Mouse (Mus musculus) small intestine, adult 2 months (tissue): ENCODE data around the gene Car11.
A peak's percentile ranks its signal among the peaks of the same experiment; 100 is the strongest.

Source experiments
- CTCF ChIP-seq: fragments of 200-500 bp; IDR thresholded peaks from 2 replicates; pipeline ENCODE4 v1.5.1; 2012; ENCODE audit warnings: low read depth, mild to moderate bottlenecking, control low read depth, inconsistent platforms, low read length, moderate library complexity, mixed read lengths; ENCODE audit not compliant: insufficient replicate concordance, insufficient read length; ENCODE audit errors: extremely low read depth
- POLR2A ChIP-seq: fragments of 200-500 bp; IDR thresholded peaks from 2 replicates; pipeline ENCODE4 v1.6.1; 2012; ENCODE audit warnings: low read depth, mild to moderate bottlenecking, control low read depth, inconsistent platforms, low read length, moderate library complexity

GRCm38 (mm10) chr7:45709677-45710355 lies 10.2 kb downstream of the Car11 start:
- 0 out of 2 replicates have a peak, but pooled peaks have one; percentile 22 for TF ChIP-seq POLR2A
- no peak for TF ChIP-seq CTCF
